Mouse (Mus musculus) urinary bladder, postnatal 25 days (tissue): Measurements from ENCODE around the gene Lrrc30.

Experiments
- DNase-seq: peaks from one replicate; pipeline ENCODE4 v3.0.0; 2022; ENCODE audit warnings: low spot score

The Lrrc30 gene

DNA sequence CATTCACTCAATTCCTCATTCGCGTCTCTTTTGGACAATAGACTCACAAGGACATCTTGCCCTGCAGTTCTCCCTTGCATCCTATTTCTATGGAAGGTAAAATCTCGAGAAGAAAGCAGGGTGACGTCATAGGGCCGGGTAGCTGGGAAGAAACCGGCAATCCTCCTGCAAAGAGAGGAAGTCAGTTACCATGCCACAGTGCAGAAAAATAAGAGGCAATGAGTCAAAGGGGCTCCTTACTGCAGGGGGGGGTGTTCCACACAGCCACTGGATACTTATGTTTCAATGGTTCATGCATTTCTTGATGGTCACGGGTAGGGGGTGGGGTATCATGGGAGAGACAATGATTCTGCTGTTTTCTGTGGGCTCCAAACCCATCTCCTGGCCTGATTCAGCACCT lies 49.1 kb downstream of the Lrrc30 start:
- no peak for DNase-seq

DNA sequence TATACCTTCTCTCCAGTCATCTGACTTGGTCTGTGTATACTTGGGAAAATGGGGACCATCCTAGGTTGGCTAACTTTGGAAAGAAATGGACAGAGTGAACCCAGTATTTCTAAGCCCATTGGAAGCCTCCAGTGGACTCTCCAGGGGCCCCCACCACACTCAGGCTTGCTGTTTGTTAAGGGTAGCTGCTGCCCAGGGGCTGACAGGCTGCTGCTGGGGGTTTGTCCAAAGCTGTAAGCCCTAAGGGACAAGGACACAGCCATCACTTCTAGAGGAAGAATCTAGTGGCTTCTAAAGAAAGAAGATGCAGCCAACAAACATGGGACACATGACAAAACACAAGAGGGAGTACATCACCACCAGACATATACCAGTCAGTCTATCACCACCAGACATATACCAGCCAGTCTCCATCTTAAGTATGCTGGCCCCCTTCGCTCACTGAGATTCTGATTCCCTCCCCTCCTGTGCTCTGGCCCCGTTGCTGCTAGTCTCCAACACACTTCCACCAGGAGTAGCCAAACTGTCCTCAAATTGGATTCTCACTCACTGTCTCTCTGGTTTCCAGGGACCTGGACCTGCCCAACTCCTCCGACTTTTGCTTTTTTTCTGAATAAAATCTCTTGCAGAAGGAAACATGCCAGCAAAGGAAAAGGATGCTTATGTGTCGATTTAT lies 49.7 kb downstream of the Lrrc30 start:
- no peak for DNase-seq

DNA sequence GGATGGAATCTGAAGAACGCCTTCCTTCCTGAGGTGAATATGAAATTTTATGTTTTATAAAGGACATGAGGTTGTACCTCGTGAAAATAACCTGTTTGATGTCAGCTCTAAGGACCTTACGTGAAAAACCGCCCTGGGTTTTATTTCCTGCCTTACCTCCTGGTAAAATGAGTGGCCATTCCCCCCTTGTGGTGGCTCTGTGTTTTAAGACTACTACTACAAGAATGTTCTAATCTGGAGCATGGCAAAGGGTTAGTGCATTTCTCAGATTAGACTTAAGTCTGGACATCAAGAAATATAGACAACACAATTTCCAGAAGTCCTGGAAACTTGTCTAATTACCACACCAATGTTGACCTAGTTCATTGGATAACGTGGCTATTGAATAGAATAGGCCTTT lies 50.7 kb downstream of the Lrrc30 start:
- DNase-seq: no peak
